Mouse (Mus musculus) limb, embryonic 10.5 days (tissue): ENCODE data around the gene Obsl1. TPM values are rescaled to one million over a fixed set of nuclear protein-coding genes. Genes with fewer than 3 reads are reported as not detected.
A peak's percentile ranks its signal among the peaks of the same experiment; 100 is the strongest.

Experiments used
- DNase-seq: peaks from one replicate; pipeline ENCODE4 v3.0.0-alpha.2; 2017; ENCODE audit warnings: low spot score
- H3K27ac ChIP-seq: fragments of 300-500 bp; sonication (generic); 2 replicates; pipeline ENCODE4 v1.5.1; 2016; ENCODE audit warnings: mild to moderate bottlenecking
- H3K27me3 ChIP-seq: fragments of 300-500 bp; sonication (generic); 2 replicates; pipeline ENCODE4 v1.6.1; 2016; ENCODE audit warnings: low read depth, mild to moderate bottlenecking; ENCODE audit not compliant: poor library complexity, severe bottlenecking
- H3K36me3 ChIP-seq: fragments of 300-500 bp; sonication (generic); 2 replicates; pipeline ENCODE4 v1.6.1; 2016; ENCODE audit warnings: mild to moderate bottlenecking, moderate library complexity
- H3K4me1 ChIP-seq: fragments of 300-500 bp; sonication (generic); 2 replicates; pipeline ENCODE4 v1.6.1; 2016
- H3K4me3 ChIP-seq: fragments of 300-500 bp; sonication (generic); 2 replicates; pipeline ENCODE4 v1.5.1; 2016; ENCODE audit warnings: mild to moderate bottlenecking, moderate library complexity
- H3K9me3 ChIP-seq: fragments of 300-500 bp; sonication (generic); replicated peaks from 2 replicates; pipeline ENCODE4 v1.6.1; 2016; ENCODE audit warnings: mild to moderate bottlenecking
- WGBS: fragments of 180-500 bp; shearing (Covaris S2); methylation state at CpG from one replicate; pipeline ENCODE4 v1.1.7; 2016; 5-methylcytosine and 5-hydroxymethylcytosine counted together
- polyA plus RNA-seq: library from polyadenylated mRNA; unstranded; fragments of >200 nt; fragmentation: Nextera tagmentation; extraction: Ambion mirVana; gene quantifications from 2 replicates; pipeline ENCODE4 v1.2.1, GENCODE M21; 2016

The Obsl1 gene
- polyA plus RNA-seq, 1 experiment from 2014 or later: 75.5 TPM

GRCm38 (mm10) chr1:75443247-75444024, 62.8 kb downstream of the Obsl1 start:
- no peak overlapping the region for H3K4me3 ChIP-seq
- DNase-seq: no peak
- peak overlapping the region; percentile 32; the same call in 1 of the 2 replicates for H3K27ac ChIP-seq
- WGBS: 22% methylated on average over 13 of the region's 13 CpGs
- H3K4me1 ChIP-seq: peaks cover 77% of the 10 kb centered on the region
- peaks cover 10% of the 10 kb centered on the region for H3K36me3 ChIP-seq
- no peaks in the 10 kb centered on the region for H3K9me3 ChIP-seq
- peaks cover 66% of the 10 kb centered on the region for H3K27me3 ChIP-seq

DNA sequence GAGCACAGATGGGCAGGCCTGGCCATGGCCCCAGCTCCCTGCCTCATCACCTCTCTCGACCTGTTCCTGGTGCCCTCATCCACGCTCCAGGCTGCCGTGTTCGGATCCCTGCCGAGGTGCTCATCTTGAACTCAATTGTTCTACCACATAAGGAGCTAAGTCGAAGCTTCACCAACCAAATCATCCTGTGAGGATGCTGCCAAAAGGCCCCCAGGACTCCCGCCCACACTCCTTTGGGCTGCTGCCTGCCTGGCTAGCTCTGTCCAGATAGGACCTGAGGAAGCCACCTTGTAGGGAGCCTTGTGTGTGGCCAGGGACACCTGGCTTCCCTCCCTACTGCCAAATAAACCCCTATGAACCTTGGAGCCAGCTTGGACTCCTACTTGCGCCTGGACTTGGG, 63.4 kb downstream of the Obsl1 start:
- 59% methylated on average over 8 of the region's 8 CpGs for WGBS
- Histone ChIP-seq H3K4me1 (peaks cover 72% of the 10 kb centered on the region), H3K27me3 (peaks cover 60% of the 10 kb centered on the region), H3K27ac (0 out of 2 replicates have a peak overlapping the region, but pooled peaks have one; percentile 32), H3K9me3 (no peaks in the 10 kb centered on the region), H3K36me3 (peaks cover 10% of the 10 kb centered on the region), H3K4me3 (no peak overlapping the region)
- no peak for DNase-seq

DNA sequence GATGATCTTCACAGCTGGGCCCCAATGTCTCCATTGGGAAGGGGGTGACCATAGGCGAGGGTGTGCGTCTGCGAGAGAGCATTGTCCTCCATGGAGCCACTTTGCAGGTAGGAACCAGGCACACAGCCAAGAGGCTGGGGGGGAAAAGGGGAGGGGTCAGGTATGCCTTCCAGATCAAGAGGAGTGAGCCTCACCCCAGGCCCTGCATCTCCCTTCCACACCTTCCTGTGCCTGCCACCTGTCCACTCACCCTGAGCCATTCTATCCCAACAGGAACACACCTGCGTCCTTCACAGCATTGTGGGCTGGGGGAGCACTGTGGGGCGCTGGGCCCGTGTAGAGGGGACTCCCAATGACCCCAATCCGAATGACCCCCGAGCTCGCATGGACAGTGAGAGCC, 64.1 kb downstream of the Obsl1 start:
- Histone ChIP-seq H3K9me3 (no peaks in the 10 kb centered on the region), H3K27ac (no peak overlapping the region), H3K27me3 (peaks cover 53% of the 10 kb centered on the region), H3K36me3 (peaks cover 10% of the 10 kb centered on the region), H3K4me3 (no peak overlapping the region), H3K4me1 (peaks cover 72% of the 10 kb centered on the region)
- no peak for DNase-seq
- 82% methylated on average over 9 of the region's 9 CpGs for WGBS

DNA sequence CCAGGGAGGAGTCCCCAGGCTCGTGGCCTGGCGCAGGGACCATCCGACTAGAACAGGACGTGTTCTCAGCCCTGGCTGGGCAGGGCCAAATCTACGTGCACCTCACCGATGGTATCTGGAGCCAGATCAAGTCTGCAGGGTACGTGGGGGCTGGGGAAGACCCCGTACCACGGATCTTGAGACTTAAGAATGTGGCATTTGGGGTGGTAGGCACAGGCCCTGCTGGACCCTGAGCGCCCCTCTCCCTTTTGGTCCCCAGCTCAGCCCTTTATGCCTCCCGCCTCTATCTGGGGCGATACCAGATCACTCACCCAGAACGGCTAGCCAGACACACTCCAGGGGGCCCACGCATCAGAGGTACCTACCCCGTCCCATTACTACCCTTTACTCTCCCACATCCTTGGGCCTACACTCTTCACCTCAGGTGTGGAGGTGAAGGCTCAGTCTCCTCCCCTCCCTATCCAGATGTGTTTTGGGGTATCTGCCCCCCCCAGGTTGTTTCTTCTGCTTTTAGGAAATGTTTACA, 64.7 kb downstream of the Obsl1 start:
- no peak for DNase-seq
- WGBS: 90% methylated on average over 15 of the region's 15 CpGs
- peaks cover 47% of the 10 kb centered on the region for H3K27me3 ChIP-seq
- H3K9me3 ChIP-seq: no peaks in the 10 kb centered on the region
- H3K4me1 ChIP-seq: peaks cover 72% of the 10 kb centered on the region
- H3K36me3 ChIP-seq: peaks cover 10% of the 10 kb centered on the region
- no peak overlapping the region for H3K27ac ChIP-seq
- H3K4me3 ChIP-seq: no peak overlapping the region

DNA sequence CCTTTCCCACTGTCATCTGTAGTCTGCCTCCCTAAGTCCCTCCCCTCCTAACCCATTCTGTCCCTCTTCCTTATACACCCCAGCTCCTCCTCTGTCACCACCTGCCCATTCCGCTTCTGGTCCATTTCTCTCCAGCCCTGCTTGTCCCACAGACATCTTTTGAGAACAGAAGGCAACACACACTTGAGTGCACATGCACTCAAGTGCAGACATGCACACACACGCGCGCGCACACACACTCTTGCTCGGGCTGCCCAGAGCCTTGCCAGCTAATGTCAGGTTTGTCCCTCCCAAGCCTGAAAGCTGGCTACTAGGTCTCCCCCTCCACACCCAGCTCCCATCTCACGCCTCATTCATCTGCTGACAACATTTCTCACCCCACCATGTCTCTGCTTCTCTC, 65.6 kb downstream of the Obsl1 start:
- Histone ChIP-seq H3K9me3 (no peaks in the 10 kb centered on the region), H3K4me3 (no peak overlapping the region), H3K4me1 (peaks cover 71% of the 10 kb centered on the region), H3K27me3 (peaks cover 40% of the 10 kb centered on the region), H3K27ac (no peak overlapping the region), H3K36me3 (peaks cover 10% of the 10 kb centered on the region)
- no peak for DNase-seq
- 97% methylated on average over 7 of the region's 7 CpGs for WGBS

GRCm38 (mm10) chr1:75438782-75439181, 67.5 kb downstream of the Obsl1 start:
- peaks cover 61% of the 10 kb centered on the region for H3K4me1 ChIP-seq
- H3K27me3 ChIP-seq: peaks cover 21% of the 10 kb centered on the region
- WGBS: 70% methylated on average over 8 of the region's 9 CpGs
- peaks cover 10% of the 10 kb centered on the region for H3K36me3 ChIP-seq
- H3K27ac ChIP-seq: no peak overlapping the region
- H3K4me3 ChIP-seq: no peak overlapping the region
- no peaks in the 10 kb centered on the region for H3K9me3 ChIP-seq
- no peak for DNase-seq

- Histone ChIP-seq H3K4me3 (peak within 1 kb of the TSS; percentile 65), H3K4me1 (peaks cover 63% of the 10 kb centered on the region), H3K36me3 (peaks cover 10% of the 10 kb centered on the region), H3K9me3 (no peaks in the 10 kb centered on the region), H3K27me3 (peaks cover 13% of the 10 kb centered on the region; the same call in 1 of the 2 replicates), H3K27ac (peak within 1 kb of the TSS; percentile 82)
- 6% methylated on average over 28 of the region's 28 CpGs for WGBS
- peak; percentile 78 for DNase-seq
Measured at GRCm38 (mm10) chr1:75435475-75436328, 70.5 kb downstream of the Obsl1 start, which contains the start of gene Gmppa. Gene Gmppa (plus strand): TSS chr1:75435930.

Other genes starting within 250 kb of the Obsl1 start
- gene Ptprn, start 241.9 kb downstream of the Obsl1 start, polyA plus RNA-seq: 0.11 and 0.13 TPM in 2 replicates
- gene Resp18, start 228.0 kb downstream of the Obsl1 start, polyA plus RNA-seq: not detected in 2 replicates
- gene Dnpep, start 188.5 kb downstream of the Obsl1 start, polyA plus RNA-seq: 117 and 132 TPM in 2 replicates
- gene Des, start 146.1 kb downstream of the Obsl1 start, polyA plus RNA-seq: 6.2 and 7.8 TPM in 2 replicates
- 45.7 and 49.6 TPM in 2 replicates for gene Speg, start 131.2 kb downstream of the Obsl1 start, polyA plus RNA-seq
- 50.4 and 61.7 TPM in 2 replicates for gene Gmppa, start 70.5 kb downstream of the Obsl1 start, polyA plus RNA-seq
- gene Asic4, start 56.0 kb downstream of the Obsl1 start, polyA plus RNA-seq: 0.31 and 0.59 TPM in 2 replicates
- gene Chpf, start 27.1 kb downstream of the Obsl1 start, polyA plus RNA-seq: 23.7 and 28.8 TPM in 2 replicates
- gene Tmem198, start 26.9 kb downstream of the Obsl1 start, polyA plus RNA-seq: 0.35 and 0.69 TPM in 2 replicates
- gene Inha, start 625 bp upstream of the Obsl1 start, polyA plus RNA-seq: 2.4 and 4.2 TPM in 2 replicates
- gene Stk11ip, start 15.1 kb upstream of the Obsl1 start, polyA plus RNA-seq: 31.6 and 33.8 TPM in 2 replicates
- 13.9 and 18.9 TPM in 2 replicates for gene Slc4a3, start 39.8 kb upstream of the Obsl1 start, polyA plus RNA-seq